Mouse (Mus musculus) stomach, postnatal 0 days (tissue): ENCODE measurements around the gene Gcsh. TPM values are rescaled to one million over a fixed set of nuclear protein-coding genes. Genes with fewer than 3 reads are reported as not detected.

ENCODE experiments used
- ATAC-seq: fragments of 200-750 bp; cut with Nextera tagmentation; 2 replicates; pipeline ENCODE4 v1.8.0; 2017; ENCODE audit not compliant: low FRiP score, low TSS enrichment
- DNase-seq: peaks from one replicate; pipeline ENCODE4 v3.0.0-alpha.2; 2016; ENCODE audit warnings: low spot score
- H3K27ac ChIP-seq: fragments of 300-500 bp; sonication (generic); replicated peaks from 2 replicates; pipeline ENCODE4 v1.5.1; 2014; ENCODE audit warnings: mild to moderate bottlenecking, control low read depth
- H3K27me3 ChIP-seq: fragments of 300-500 bp; sonication (generic); 2 replicates; pipeline ENCODE4 v1.6.1; 2014; ENCODE audit warnings: low read length; ENCODE audit not compliant: control insufficient read depth, insufficient read depth
- H3K36me3 ChIP-seq: fragments of 300-500 bp; sonication (generic); 2 replicates; pipeline ENCODE4 v1.6.1; 2014; ENCODE audit warnings: low read length, mixed read lengths; ENCODE audit not compliant: control insufficient read depth, insufficient read depth
- H3K4me1 ChIP-seq: fragments of 300-500 bp; sonication (generic); replicated peaks from 2 replicates; pipeline ENCODE4 v1.6.1; 2014; ENCODE audit warnings: antibody characterized with exemption; ENCODE audit not compliant: control insufficient read depth, insufficient read depth
- H3K4me2 ChIP-seq: fragments of 300-500 bp; sonication (generic); replicated peaks from 2 replicates; pipeline ENCODE4 v1.6.1; 2014; ENCODE audit warnings: low read depth, mild to moderate bottlenecking, control low read depth, moderate library complexity
- H3K4me3 ChIP-seq: fragments of 300-500 bp; sonication (generic); 2 replicates; pipeline ENCODE4 v1.5.1; 2014; ENCODE audit warnings: low read depth, low read length, control low read depth
- H3K9ac ChIP-seq: fragments of 300-500 bp; sonication (generic); 2 replicates; pipeline ENCODE4 v1.6.1; 2014; ENCODE audit warnings: mild to moderate bottlenecking, low read length, control low read depth, mixed read lengths
- H3K9me3 ChIP-seq: fragments of 300-500 bp; sonication (generic); 2 replicates; pipeline ENCODE4 v1.6.1; 2016; ENCODE audit warnings: low read length; ENCODE audit not compliant: control insufficient read depth
- CTCF ChIP-seq: IDR thresholded peaks from 2 replicates; pipeline ENCODE4 v1.5.1; 2016; ENCODE audit warnings: antibody characterized with exemption, low read depth, mild to moderate bottlenecking, moderate library complexity
- EP300 ChIP-seq: optimal IDR thresholded peaks from 2 replicates; pipeline ENCODE3; 2016; ENCODE audit warnings: antibody characterized with exemption
- WGBS: fragments of 180-500 bp; shearing (Covaris S2); extraction: QIAGEN DNeasy Blood & Tissue Kit; methylation state at CpG from one replicate; pipeline ENCODE4 v1.1.7; 2014; 5-methylcytosine and 5-hydroxymethylcytosine counted together
- polyA plus RNA-seq: library from polyadenylated mRNA; unstranded; fragments of >200 nt; fragmentation: Nextera tagmentation; extraction: Ambion mirVana; gene quantifications from 2 replicates; pipeline ENCODE4 v1.2.1, GENCODE M21; 2015

Gcsh gene
- polyA plus RNA-seq, 1 experiment from 2014 or later: 89.3 TPM

DNA sequence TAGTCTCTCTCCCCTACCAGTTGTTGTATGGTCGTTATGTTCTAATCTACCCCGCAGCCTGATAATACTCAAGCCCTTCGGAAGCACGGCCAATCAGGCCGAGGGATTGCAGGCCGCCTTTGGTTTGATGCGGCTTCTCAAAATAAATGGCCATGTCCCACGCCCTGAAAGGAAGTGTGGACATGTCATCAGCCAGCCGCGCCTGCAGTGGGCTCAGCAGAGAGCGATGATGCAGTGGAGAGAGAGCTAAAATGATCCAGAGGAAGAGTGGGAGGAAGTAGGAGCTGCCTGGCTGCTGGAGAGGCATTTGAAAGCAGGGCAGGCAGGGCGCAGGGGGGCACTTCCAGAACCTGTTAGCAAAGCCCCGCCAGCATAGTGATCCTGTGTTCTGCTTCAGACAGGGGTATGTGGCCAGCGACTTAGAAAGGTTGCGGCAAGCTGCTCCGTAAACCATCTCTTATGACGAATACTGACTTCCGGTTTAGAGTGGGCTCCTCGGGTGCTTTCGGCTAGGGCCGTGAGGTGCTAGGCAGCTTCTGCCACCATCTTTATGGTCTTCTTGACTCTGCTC, 47.0 kb downstream of the Gcsh start:
- H3K27me3 ChIP-seq: no peaks in the 10 kb centered on the region
- no peak overlapping the region for H3K27ac ChIP-seq
- H3K9ac ChIP-seq: no peak overlapping the region
- no peaks in the 10 kb centered on the region for H3K4me1 ChIP-seq
- 0 out of 2 replicates have a peak overlapping the region, but pooled peaks have one; percentile 19 for H3K4me2 ChIP-seq
- H3K9me3 ChIP-seq: no peaks in the 10 kb centered on the region
- H3K36me3 ChIP-seq: no peaks in the 10 kb centered on the region
- DNase-seq (no peak), ATAC-seq (no peak)
- TF ChIP-seq EP300 (no peak), CTCF (no peak)
- H3K4me3 ChIP-seq: no peak overlapping the region
- 78% methylated on average over 21 of the region's 21 CpGs for WGBS

DNA sequence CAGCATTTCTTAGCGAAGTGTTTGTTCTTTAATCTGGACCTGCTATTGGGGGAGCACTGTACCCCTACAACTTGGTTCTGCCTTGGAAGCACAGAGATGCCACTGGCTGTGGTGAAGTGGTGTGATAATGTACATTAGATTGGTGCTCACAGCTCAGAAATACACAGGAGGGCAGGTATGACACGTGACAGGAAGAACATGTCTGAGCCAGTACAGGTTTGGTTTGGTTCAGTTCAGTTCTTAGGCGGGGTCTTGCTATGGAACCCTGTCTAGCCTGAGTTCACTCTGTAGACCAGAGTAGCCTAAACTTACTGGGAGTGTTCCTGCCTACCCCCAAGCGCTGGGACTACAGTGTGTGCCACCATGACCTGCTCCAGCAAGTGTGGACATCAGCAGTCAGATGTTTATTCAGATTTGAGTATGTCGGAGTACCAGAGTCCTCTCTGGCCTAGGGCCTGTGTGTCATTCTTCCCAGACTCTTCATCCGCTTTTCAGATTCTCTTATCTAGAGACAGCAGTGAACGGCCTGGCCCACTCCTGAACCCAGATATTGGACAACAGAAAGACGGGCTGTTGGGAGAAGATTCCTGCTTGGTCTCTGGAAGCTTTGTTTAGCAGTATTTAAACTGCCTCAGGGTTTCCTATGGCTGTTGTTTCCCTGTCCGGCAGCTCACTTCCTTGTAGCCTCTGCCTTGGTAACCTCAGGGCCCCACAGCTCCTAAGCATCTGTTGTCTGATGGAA, 48.0 kb downstream of the Gcsh start:
- H3K4me2 ChIP-seq: no peak overlapping the region
- no peak overlapping the region for H3K9ac ChIP-seq
- DNase-seq: no peak
- H3K36me3 ChIP-seq: no peaks in the 10 kb centered on the region
- 72% methylated on average over 9 of the region's 9 CpGs for WGBS
- H3K27me3 ChIP-seq: no peaks in the 10 kb centered on the region
- H3K4me3 ChIP-seq: no peak overlapping the region
- ATAC-seq: no peak
- TF ChIP-seq EP300 (no peak), CTCF (no peak)
- H3K4me1 ChIP-seq: no peaks in the 10 kb centered on the region
- no peak overlapping the region for H3K27ac ChIP-seq
- no peaks in the 10 kb centered on the region for H3K9me3 ChIP-seq

DNA sequence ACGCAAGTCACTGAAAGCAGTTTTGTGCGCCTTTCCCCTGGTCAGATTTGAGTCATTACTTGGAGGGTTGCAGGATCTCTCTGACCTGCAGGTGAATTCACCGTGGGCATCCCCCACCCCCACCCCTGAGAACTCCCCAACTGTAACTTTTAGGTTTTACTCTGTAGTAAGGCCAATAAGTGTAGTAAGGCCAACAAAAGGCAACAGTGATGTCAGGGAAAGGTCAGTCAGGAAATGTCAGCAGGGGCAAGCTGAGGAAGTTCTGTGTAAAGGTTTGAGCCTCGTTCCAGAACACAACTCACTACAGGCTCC, 49.0 kb downstream of the Gcsh start:
- H3K27ac ChIP-seq: no peak overlapping the region; the same call in 1 of the 2 replicates
- TF ChIP-seq CTCF: no peak
- TF ChIP-seq EP300: no peak

DNA sequence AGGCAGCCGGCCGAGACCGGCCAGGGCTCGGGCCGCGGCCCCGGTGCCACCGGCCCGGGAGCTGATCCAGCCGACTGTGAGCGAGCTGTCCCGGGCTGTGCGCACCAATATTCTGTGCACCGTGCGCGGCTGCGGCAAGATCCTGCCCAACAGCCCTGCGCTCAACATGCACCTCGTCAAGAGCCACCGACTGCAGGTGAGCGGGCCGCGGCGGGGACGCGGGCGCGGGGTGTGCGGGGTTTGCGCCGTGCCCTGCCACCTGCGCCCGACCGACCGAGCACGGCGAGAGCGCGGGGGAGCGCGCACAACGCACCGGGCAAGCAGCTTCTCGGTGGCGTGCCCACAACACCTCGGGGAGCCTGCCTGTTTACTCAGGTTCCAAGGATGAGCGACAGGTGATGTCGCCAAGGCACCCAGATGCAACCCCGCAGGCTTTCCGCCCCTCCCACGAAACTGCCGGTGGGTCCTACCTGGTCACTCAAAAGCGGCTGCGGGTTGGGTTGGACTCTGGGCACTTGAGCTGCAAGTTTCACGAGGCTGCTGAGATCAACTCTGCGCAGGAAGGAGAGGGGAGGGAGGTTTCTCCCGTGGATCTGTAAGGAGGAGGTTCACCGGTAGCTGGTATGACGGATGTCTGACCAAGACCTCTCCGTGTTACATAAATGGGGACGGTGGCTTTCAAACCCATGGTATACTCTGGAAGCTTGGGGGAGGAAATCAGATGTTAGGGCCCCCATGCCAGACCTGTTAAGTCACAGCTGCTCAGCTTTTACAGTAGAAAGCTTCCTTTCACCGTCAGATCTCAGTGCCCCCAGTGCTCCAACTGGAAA, 49.6 kb downstream of the Gcsh start:
- TF ChIP-seq EP300: no peak
- TF ChIP-seq CTCF: no peak
- Histone ChIP-seq H3K4me2 (peak overlapping the region; percentile 99), H3K9ac (peak overlapping the region; percentile 90), H3K4me1 (no peaks in the 10 kb centered on the region), H3K9me3 (no peaks in the 10 kb centered on the region), H3K27me3 (no peaks in the 10 kb centered on the region), H3K27ac (peak overlapping the region; percentile 20), H3K4me3 (peak overlapping the region; percentile 96), H3K36me3 (no peaks in the 10 kb centered on the region)
- under 1% methylated on average over 60 of the region's 62 CpGs for WGBS
- ATAC-seq: peak; percentile 67
- peak; percentile 40 for DNase-seq

More for the DNA sequence above, 49.0 kb downstream of the Gcsh start:
- no peak for ATAC-seq
- Histone ChIP-seq H3K4me1 (no peaks in the 10 kb centered on the region), H3K27me3 (no peaks in the 10 kb centered on the region), H3K9ac (peak overlapping the region; percentile 90; the same call in 1 of the 2 replicates), H3K36me3 (no peaks in the 10 kb centered on the region), H3K4me2 (peak overlapping the region; percentile 99), H3K9me3 (no peaks in the 10 kb centered on the region), H3K4me3 (peak overlapping the region; percentile 96)
- no peak for DNase-seq
- 16% methylated on average over 4 of the region's 4 CpGs for WGBS

DNA sequence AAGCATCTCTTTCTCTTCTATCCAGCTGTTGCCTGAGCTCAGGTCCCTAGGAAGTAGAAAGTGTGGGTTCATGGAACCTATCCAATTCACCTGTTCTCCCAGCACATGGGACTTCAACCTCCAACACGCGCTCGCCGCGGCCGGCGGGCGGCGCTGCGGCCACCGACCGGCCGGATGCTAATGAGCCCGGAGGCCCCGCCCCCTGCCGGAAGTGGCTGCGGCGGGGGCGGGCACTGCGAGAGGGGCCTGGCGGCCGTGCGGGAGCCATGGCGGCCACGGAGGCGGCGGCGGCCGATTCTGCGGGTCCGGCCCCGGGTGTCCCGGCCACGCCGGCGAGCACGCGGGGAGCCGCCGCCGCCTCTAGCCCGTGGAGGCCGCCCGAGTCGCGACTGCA, 50.2 kb downstream of the Gcsh start, which contains the start of gene Atmin:
Gene Atmin (plus strand): TSS at position 233 of the 394 bp plus-strand sequence.
- H3K9ac ChIP-seq: peak within 1 kb of the TSS; percentile 90
- under 1% methylated on average over 45 of the region's 46 CpGs for WGBS
- H3K36me3 ChIP-seq: no peaks in the 10 kb centered on the region
- DNase-seq: peak; percentile 92
- ATAC-seq: peak; percentile 93
- peak within 1 kb of the TSS; percentile 96 for H3K4me3 ChIP-seq
- peak within 1 kb of the TSS; percentile 20 for H3K27ac ChIP-seq
- no peaks in the 10 kb centered on the region for H3K27me3 ChIP-seq
- peak within 1 kb of the TSS; percentile 99 for H3K4me2 ChIP-seq
- no peaks in the 10 kb centered on the region for H3K9me3 ChIP-seq
- H3K4me1 ChIP-seq: no peaks in the 10 kb centered on the region
- TF ChIP-seq EP300: no peak
- TF ChIP-seq CTCF: peak; percentile 74
